Mouse (Mus musculus) kidney, adult 2 months (tissue): ENCODE data around the gene Ctsc.

Experiments used
- CTCF ChIP-seq: fragments of 200-500 bp; conservative IDR thresholded peaks from 2 replicates; pipeline ENCODE4 v1.5.1; 2011; ENCODE audit warnings: low read depth, mild to moderate bottlenecking, control low read depth, low read length, moderate library complexity, mixed read lengths; ENCODE audit not compliant: insufficient read depth, insufficient read length
- POLR2A ChIP-seq: fragments of 200-500 bp; IDR thresholded peaks from one replicate; pipeline ENCODE4 v1.6.1; 2011; ENCODE audit warnings: low read depth, low read length, control low read depth

GRCm38 (mm10) chr7:88356871-88357776, 79.2 kb downstream of the Ctsc start:
- TF ChIP-seq POLR2A (no peak), CTCF (peak; percentile 27; the same call in 1 of the 2 replicates)
